Mouse (Mus musculus) ES-Bruce4 (cell line): ENCODE measurements around the gene Ss18l2. TPM values are rescaled to one million over a fixed set of nuclear protein-coding genes. Genes with fewer than 3 reads are reported as not detected.

ENCODE experiments used
- H3K27ac ChIP-seq: 2 replicates; pipeline ENCODE4 v1.5.1; 2012; ENCODE audit warnings: low read length, inconsistent platforms; ENCODE audit not compliant: insufficient read depth
- H3K27me3 ChIP-seq: 2 replicates; pipeline ENCODE4 v1.6.1; 2012; ENCODE audit warnings: mild to moderate bottlenecking, low read length, inconsistent platforms; ENCODE audit not compliant: control insufficient read depth, poor library complexity, insufficient read depth, severe bottlenecking
- H3K36me3 ChIP-seq: 2 replicates; pipeline ENCODE4 v1.6.1; 2012; ENCODE audit warnings: inconsistent platforms, mild to moderate bottlenecking, low read length, moderate library complexity; ENCODE audit not compliant: control insufficient read depth, poor library complexity, insufficient read depth, severe bottlenecking
- H3K4me1 ChIP-seq: one replicate; pipeline ENCODE4 v1.8.1; 2011; ENCODE audit warnings: low read length; ENCODE audit not compliant: control insufficient read depth, insufficient read depth
- H3K4me3 ChIP-seq: 2 replicates; pipeline ENCODE4 v1.5.1; 2011; ENCODE audit warnings: low read depth, mild to moderate bottlenecking, low read length
- H3K9ac ChIP-seq: 2 replicates; pipeline ENCODE4 v1.6.1; 2012; ENCODE audit warnings: low read depth, mild to moderate bottlenecking, inconsistent platforms; ENCODE audit not compliant: poor library complexity, severe bottlenecking
- H3K9me3 ChIP-seq: replicated peaks from 2 replicates; pipeline ENCODE4 v1.6.1; 2012; ENCODE audit warnings: mild to moderate bottlenecking, low read length, inconsistent platforms; ENCODE audit not compliant: control insufficient read depth, poor library complexity, insufficient read depth, severe bottlenecking
- CTCF ChIP-seq: IDR thresholded peaks from one replicate; pipeline ENCODE4 v1.8.1; 2011; ENCODE audit warnings: low read depth, low read length
- EP300 ChIP-seq: IDR thresholded peaks from 2 replicates; pipeline ENCODE4 v1.6.1; 2011; ENCODE audit warnings: low read depth, low read length; ENCODE audit not compliant: insufficient read depth
- POLR2A ChIP-seq: IDR thresholded peaks from one replicate; pipeline ENCODE4 v1.8.1; 2011; ENCODE audit warnings: low read length; ENCODE audit not compliant: insufficient read depth
- polyA plus RNA-seq: library from polyadenylated mRNA; stranded (reverse); fragments of >200 nt; gene quantifications from 2 replicates; pipeline ENCODE4 v1.2.4, GENCODE M21; 2011; ENCODE audit warnings: low read depth; ENCODE audit not compliant: missing spikeins, insufficient read depth, insufficient read length

Gene Ss18l2
- polyA plus RNA-seq, 1 experiment, result 51.9 TPM

- H3K27ac ChIP-seq, result no peak overlapping the region
- H3K4me3 ChIP-seq, result no peak overlapping the region
- TF ChIP-seq EP300 (no peak), POLR2A (no peak), CTCF (no peak)
- no peaks in the 10 kb centered on the region for H3K4me1 ChIP-seq
- no peaks in the 10 kb centered on the region for H3K36me3 ChIP-seq
- H3K9me3 ChIP-seq, result no peaks in the 10 kb centered on the region
- H3K9ac ChIP-seq, result no peak overlapping the region
- H3K27me3 ChIP-seq, result no peaks in the 10 kb centered on the region
Measured at GRCm38 (mm10) chr9:121690734-121691133, 19.4 kb upstream of the Ss18l2 start.

- Histone ChIP-seq H3K36me3 (no peaks in the 10 kb centered on the region), H3K9ac (no peak overlapping the region)
Measured at GRCm38 (mm10) chr9:121694736-121695135, 15.4 kb upstream of the Ss18l2 start.

GRCm38 (mm10) chr9:121696626-121697025 lies 13.5 kb upstream of the Ss18l2 start:
- H3K27me3 ChIP-seq, result no peaks in the 10 kb centered on the region
- TF ChIP-seq POLR2A (no peak), EP300 (no peak), CTCF (no peak)
- no peak overlapping the region for H3K27ac ChIP-seq

More at GRCm38 (mm10) chr9:121694736-121695135, 15.4 kb upstream of the Ss18l2 start:
- Histone ChIP-seq H3K4me3 (no peak overlapping the region), H3K27ac (no peak overlapping the region), H3K4me1 (no peaks in the 10 kb centered on the region), H3K27me3 (no peaks in the 10 kb centered on the region), H3K9me3 (no peaks in the 10 kb centered on the region)
- TF ChIP-seq EP300, result no peak

GRCm38 (mm10) chr9:121697150-121698049 lies 12.7 kb upstream of the Ss18l2 start:
- TF ChIP-seq EP300 (no peak), CTCF (peak; percentile 52), POLR2A (no peak)
- Histone ChIP-seq H3K27me3 (no peaks in the 10 kb centered on the region), H3K4me3 (no peak overlapping the region), H3K9me3 (no peaks in the 10 kb centered on the region), H3K27ac (no peak overlapping the region), H3K9ac (no peak overlapping the region), H3K36me3 (no peaks in the 10 kb centered on the region), H3K4me1 (no peaks in the 10 kb centered on the region)

More at GRCm38 (mm10) chr9:121696626-121697025, 13.5 kb upstream of the Ss18l2 start:
- no peaks in the 10 kb centered on the region for H3K4me1 ChIP-seq
- H3K36me3 ChIP-seq, result no peaks in the 10 kb centered on the region
- no peaks in the 10 kb centered on the region for H3K9me3 ChIP-seq
- no peak overlapping the region for H3K9ac ChIP-seq
- no peak overlapping the region for H3K4me3 ChIP-seq

- H3K27ac ChIP-seq, result no peak overlapping the region
- H3K4me1 ChIP-seq, result no peaks in the 10 kb centered on the region
- no peaks in the 10 kb centered on the region for H3K27me3 ChIP-seq
- peak overlapping the region; percentile 26; the same call in 1 of the 2 replicates for H3K9ac ChIP-seq
- no peaks in the 10 kb centered on the region for H3K9me3 ChIP-seq
- H3K36me3 ChIP-seq, result no peaks in the 10 kb centered on the region
- TF ChIP-seq POLR2A, result no peak
- TF ChIP-seq EP300, result no peak
- TF ChIP-seq CTCF, result no peak
- peak overlapping the region; percentile 44 for H3K4me3 ChIP-seq
Measured at GRCm38 (mm10) chr9:121704261-121704645, 5.9 kb upstream of the Ss18l2 start.
